Mouse (Mus musculus): Measurements from ENCODE around the gene Spem2. TPM values are rescaled to one million over a fixed set of nuclear protein-coding genes. Genes with fewer than 3 reads are reported as not detected.
A peak's percentile ranks its signal among the peaks of the same experiment; 100 is the strongest.

Spem2 gene
- total and polyA plus RNA-seq, 2 experiments from 2014 or later, result not detected

DNA sequence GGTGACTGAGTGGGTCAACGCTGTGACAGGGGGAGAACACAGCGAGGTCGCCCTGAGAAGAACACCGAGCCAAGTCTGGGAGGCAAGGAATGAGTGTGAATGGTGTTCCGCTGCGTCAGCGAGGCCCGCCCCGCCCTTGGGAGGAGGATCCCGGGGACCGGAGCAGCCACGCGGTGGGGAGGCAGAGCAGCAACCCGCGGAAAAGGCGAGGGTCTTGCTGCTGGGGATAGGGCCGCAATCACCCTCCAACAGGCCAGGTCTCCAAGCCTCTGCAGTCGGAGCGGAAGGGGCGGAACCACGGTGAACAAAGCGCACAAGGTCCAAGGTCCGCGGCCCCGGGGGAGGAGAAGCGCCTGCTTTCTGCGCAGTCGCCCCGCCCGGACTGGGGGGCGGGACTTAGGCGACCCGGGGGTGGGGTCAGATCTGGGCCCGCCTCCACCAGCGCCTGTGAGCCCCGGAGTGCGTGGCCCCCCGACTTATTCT lies 28.0 kb upstream of the Spem2 start, which contains the start of gene Plscr3:
Plscr3 (plus strand) TSS at position 179 of the 483 bp plus-strand sequence.
- ATAC-seq (peak; percentile 96), DNase-seq (peak; percentile 94)
- Histone ChIP-seq H3K36me3 (ENCODE audit: insufficient read depth) (peaks cover 30% of the 10 kb centered on the region), H3K27ac (ENCODE audit: low read depth, low read length) (peak within 1 kb of the TSS; percentile 80), H3K4me3 (ENCODE audit: low read depth, low read length) (peak within 1 kb of the TSS; percentile 74), H3K27me3 (ENCODE audit: insufficient read depth, low read length) (no peaks in the 10 kb centered on the region), H3K4me2 (ENCODE audit: low read depth) (peak within 1 kb of the TSS; percentile 62), H3K9ac (peak within 1 kb of the TSS; percentile 96), H3K4me1 (ENCODE audit: insufficient read depth) (peaks cover 11% of the 10 kb centered on the region), H3K9me3 (ENCODE audit: low read length) (no peaks in the 10 kb centered on the region)
- WGBS, result 1% methylated on average over 37 of the region's 38 CpGs
- TF ChIP-seq CTCF (IDR thresholded peaks at IDR 0.05; ENCODE audit: low read depth), result peak; percentile 19

DNA sequence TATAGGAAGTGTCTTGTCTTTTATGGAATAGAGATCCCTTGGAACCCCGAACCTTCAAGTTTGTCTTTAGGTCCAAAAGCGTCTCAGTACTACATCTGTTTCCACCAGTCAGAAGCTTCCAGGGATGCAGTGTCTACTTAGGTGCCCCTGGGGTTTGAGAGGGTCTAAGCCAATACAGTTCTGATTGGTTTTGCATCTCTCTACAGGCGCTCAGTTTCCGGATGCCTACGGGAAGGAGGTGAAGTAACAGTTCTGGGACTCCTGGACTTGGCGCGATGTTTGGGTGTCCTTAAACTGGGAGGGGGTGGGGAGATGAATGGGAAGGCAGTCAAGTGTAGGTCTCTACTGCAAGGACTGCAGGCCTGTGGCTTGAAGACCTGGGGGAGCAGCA lies 20.4 kb upstream of the Spem2 start:
- ATAC-seq (no peak; the same call in 1 of the 2 replicates), DNase-seq (no peak)
- Histone ChIP-seq H3K4me1 (ENCODE audit: insufficient read depth) (peaks cover 20% of the 10 kb centered on the region), H3K4me2 (ENCODE audit: low read depth) (peak overlapping the region; percentile 95), H3K27ac (ENCODE audit: low read depth, low read length) (peak overlapping the region; percentile 88), H3K27me3 (ENCODE audit: insufficient read depth, low read length) (no peaks in the 10 kb centered on the region), H3K9me3 (ENCODE audit: low read length) (no peaks in the 10 kb centered on the region), H3K4me3 (ENCODE audit: low read depth, low read length) (peak overlapping the region; percentile 87), H3K9ac (peak overlapping the region; percentile 72), H3K36me3 (ENCODE audit: insufficient read depth) (no peaks in the 10 kb centered on the region)
- 3% methylated on average over 7 of the region's 7 CpGs for WGBS
- TF ChIP-seq CTCF (IDR thresholded peaks at IDR 0.05; ENCODE audit: low read depth), result no peak

GRCm38 (mm10) chr11:69837952-69838713 lies 19.9 kb upstream of the Spem2 start, which contains the start of gene Tmem256:
Gene Tmem256 (plus strand): TSS chr11:69838514.
- Histone ChIP-seq H3K4me1 (ENCODE audit: insufficient read depth) (peaks cover 22% of the 10 kb centered on the region), H3K9me3 (ENCODE audit: low read length) (no peaks in the 10 kb centered on the region), H3K36me3 (ENCODE audit: insufficient read depth) (peaks cover 5% of the 10 kb centered on the region), H3K9ac (peak within 1 kb of the TSS; percentile 96), H3K27ac (ENCODE audit: low read depth, low read length) (peak within 1 kb of the TSS; percentile 97), H3K4me2 (ENCODE audit: low read depth) (peak within 1 kb of the TSS; percentile 95), H3K27me3 (ENCODE audit: insufficient read depth, low read length) (no peaks in the 10 kb centered on the region), H3K4me3 (ENCODE audit: low read depth, low read length) (peak within 1 kb of the TSS; percentile 87)
- ATAC-seq, result peak; percentile 94
- DNase-seq, result peak; percentile 99
- WGBS, result 1% methylated on average over 34 of the region's 34 CpGs
- TF ChIP-seq CTCF (IDR thresholded peaks at IDR 0.05; ENCODE audit: low read depth), result no peak

- H3K27me3 ChIP-seq (ENCODE audit: insufficient read depth, low read length), result no peaks in the 10 kb centered on the region
- peak within 1 kb of the TSS; percentile 97 for H3K27ac ChIP-seq (ENCODE audit: low read depth, low read length)
- TF ChIP-seq CTCF (IDR thresholded peaks at IDR 0.05; ENCODE audit: low read depth), result peak; percentile 50; the same call in 1 of the 2 replicates
- H3K9me3 ChIP-seq (ENCODE audit: low read length), result no peaks in the 10 kb centered on the region
- H3K9ac ChIP-seq, result peak within 1 kb of the TSS; percentile 96
- peak within 1 kb of the TSS; percentile 95 for H3K4me2 ChIP-seq (ENCODE audit: low read depth)
- peaks cover 22% of the 10 kb centered on the region for H3K4me1 ChIP-seq (ENCODE audit: insufficient read depth)
- ATAC-seq (peak; percentile 81), DNase-seq (peak; percentile 93)
- WGBS, result 1% methylated on average over 26 of the region's 32 CpGs
- H3K4me3 ChIP-seq (ENCODE audit: low read depth, low read length), result peak within 1 kb of the TSS; percentile 87
- peaks cover 11% of the 10 kb centered on the region for H3K36me3 ChIP-seq (ENCODE audit: insufficient read depth)
Observed at GRCm38 (mm10) chr11:69837604-69837951, 19.3 kb upstream of the Spem2 start, which contains the start of gene Nlgn2. Gene Nlgn2 (minus strand): TSS chr11:69837784.

- Histone ChIP-seq H3K4me1 (ENCODE audit: insufficient read depth) (peaks cover 22% of the 10 kb centered on the region), H3K4me3 (ENCODE audit: low read depth, low read length) (peak overlapping the region; percentile 87), H3K27ac (ENCODE audit: low read depth, low read length) (peak overlapping the region; percentile 97), H3K4me2 (ENCODE audit: low read depth) (peak overlapping the region; percentile 95), H3K36me3 (ENCODE audit: insufficient read depth) (peaks cover 17% of the 10 kb centered on the region), H3K27me3 (ENCODE audit: insufficient read depth, low read length) (no peaks in the 10 kb centered on the region), H3K9ac (peak overlapping the region; percentile 96), H3K9me3 (ENCODE audit: low read length) (no peaks in the 10 kb centered on the region)
- WGBS, result 1% methylated on average over 46 of the region's 52 CpGs
- ATAC-seq (no peak), DNase-seq (peak; percentile 70)
- TF ChIP-seq CTCF (IDR thresholded peaks at IDR 0.05; ENCODE audit: low read depth), result no peak
Observed at GRCm38 (mm10) chr11:69836703-69837576, 18.7 kb upstream of the Spem2 start.

DNA sequence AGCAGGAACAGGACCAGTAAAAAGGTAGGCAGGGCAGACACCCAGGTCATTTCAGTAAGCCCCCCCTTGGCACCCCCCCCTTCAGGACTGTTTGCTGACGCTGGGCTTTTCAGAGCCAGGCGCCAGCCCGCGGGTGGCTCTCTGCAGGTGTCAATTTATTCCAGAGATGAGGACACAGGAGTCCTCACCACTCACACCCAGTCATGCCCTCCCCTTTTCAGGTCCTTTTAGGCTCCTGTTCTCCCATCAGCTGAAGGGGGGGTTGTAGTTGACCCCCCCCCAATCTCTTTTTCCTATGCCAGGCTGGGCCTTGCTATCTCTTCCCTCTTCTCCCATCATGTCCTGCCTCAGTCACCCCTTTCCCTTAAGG lies 17.7 kb upstream of the Spem2 start:
- DNase-seq (no peak), ATAC-seq (no peak)
- Histone ChIP-seq H3K36me3 (ENCODE audit: insufficient read depth) (peaks cover 22% of the 10 kb centered on the region), H3K4me1 (ENCODE audit: insufficient read depth) (peaks cover 22% of the 10 kb centered on the region), H3K9ac (peak overlapping the region; percentile 96), H3K4me2 (ENCODE audit: low read depth) (peak overlapping the region; percentile 95), H3K4me3 (ENCODE audit: low read depth, low read length) (peak overlapping the region; percentile 87), H3K9me3 (ENCODE audit: low read length) (no peaks in the 10 kb centered on the region), H3K27ac (ENCODE audit: low read depth, low read length) (peak overlapping the region; percentile 97), H3K27me3 (ENCODE audit: insufficient read depth, low read length) (no peaks in the 10 kb centered on the region)
- WGBS, result 2% methylated on average over 4 of the region's 4 CpGs
- TF ChIP-seq CTCF (IDR thresholded peaks at IDR 0.05; ENCODE audit: low read depth), result no peak

All from forebrain, postnatal 0 days (tissue).